Comparison of ENCODE assay signal across 8 mouse cellular contexts in the genomic region with DNA sequence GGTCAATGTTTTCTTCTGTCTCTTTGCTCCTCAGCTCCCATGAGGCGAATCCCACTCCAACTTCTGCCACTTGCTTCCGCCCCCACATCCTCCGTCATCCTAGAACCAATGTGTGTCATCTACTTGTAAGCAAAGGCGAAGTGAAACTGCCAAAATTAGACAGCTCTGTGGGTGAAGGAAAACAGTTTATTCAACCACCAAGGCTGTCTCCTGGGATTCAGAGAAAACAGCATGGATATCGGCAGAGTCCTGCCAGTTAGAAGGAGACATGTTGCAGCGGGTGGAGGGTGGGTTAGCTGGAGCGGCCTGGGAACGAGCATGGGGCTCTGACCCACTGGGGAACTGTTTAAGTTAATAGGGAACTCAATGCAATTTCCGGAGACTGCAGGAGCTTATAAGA. TPM values are rescaled to one million over a fixed set of nuclear protein-coding genes. Genes with fewer than 3 reads are reported as not detected.
DNase-seq lines count a peak whose midpoint lies in the region; ATAC-seq and TF ChIP-seq lines count a peak whose summit lies in the region.

No protein-coding gene starts in this region.

- no peak overlapping the region for H3K9ac ChIP-seq in lung, postnatal 0 days (replicated peaks; ENCODE audit: low read depth)
- H3K9ac ChIP-seq in forebrain, postnatal 0 days: no peak overlapping the region
- no peak overlapping the region for H3K9ac ChIP-seq in forebrain, embryonic 13.5 days
- H3K9ac ChIP-seq in hindbrain, embryonic 13.5 days: no peak overlapping the region

- no peaks in the 10 kb centered on the region for H3K4me1 ChIP-seq in lung, postnatal 0 days (ENCODE audit: insufficient read depth, low read depth, low read length)
- no peaks in the 10 kb centered on the region for H3K4me1 ChIP-seq in forebrain, postnatal 0 days (ENCODE audit: insufficient read depth)
- H3K4me1 ChIP-seq in forebrain, embryonic 13.5 days: no peaks in the 10 kb centered on the region
- H3K4me1 ChIP-seq in hindbrain, embryonic 13.5 days (replicated peaks): peaks cover 3% of the 10 kb centered on the region; the same call in 1 of the 2 replicates

- H3K36me3 ChIP-seq in C2C12 (ENCODE audit: control insufficient read depth, insufficient read depth): no peaks in the 10 kb centered on the region
- no peaks in the 10 kb centered on the region for H3K36me3 ChIP-seq in lung, postnatal 0 days (ENCODE audit: insufficient read depth, low read length)
- H3K36me3 ChIP-seq in forebrain, postnatal 0 days (ENCODE audit: insufficient read depth): no peaks in the 10 kb centered on the region
- no peaks in the 10 kb centered on the region for H3K36me3 ChIP-seq in forebrain, embryonic 13.5 days (ENCODE audit: poor library complexity, severe bottlenecking)
- H3K36me3 ChIP-seq in hindbrain, embryonic 13.5 days: no peaks in the 10 kb centered on the region

- no peaks in the 10 kb centered on the region for H3K79me2 ChIP-seq in C2C12 (ENCODE audit: control insufficient read depth, insufficient read depth)

- no peak overlapping the region for H3K4me3 ChIP-seq in C2C12 (ENCODE audit: insufficient read depth, poor library complexity, severe bottlenecking)
- H3K4me3 ChIP-seq in lung, postnatal 0 days (ENCODE audit: low read depth, low read length): no peak overlapping the region
- no peak overlapping the region for H3K4me3 ChIP-seq in forebrain, postnatal 0 days (ENCODE audit: low read depth, low read length)
- H3K4me3 ChIP-seq in forebrain, embryonic 13.5 days: no peak overlapping the region
- H3K4me3 ChIP-seq in hindbrain, embryonic 13.5 days: no peak overlapping the region

- no peaks in the 10 kb centered on the region for H3K79me3 ChIP-seq in C2C12 (ENCODE audit: low read depth)

- ATAC-seq in lung, postnatal 0 days: peak; percentile 36
- no peak for ATAC-seq in forebrain, postnatal 0 days
- no peak for ATAC-seq in forebrain, embryonic 13.5 days
- no peak for ATAC-seq in hindbrain, embryonic 13.5 days (ENCODE audit: low FRiP score)

- H3ac ChIP-seq in C2C12 (ENCODE audit: control insufficient read depth, insufficient read length, low read depth): peak overlapping the region; percentile 4

- 64% methylated on average over 9 of the region's 9 CpGs for WGBS in lung, postnatal 0 days
- WGBS in forebrain, postnatal 0 days: 90% methylated on average over 9 of the region's 9 CpGs
- 90% methylated on average over 9 of the region's 9 CpGs for WGBS in forebrain, embryonic 13.5 days
- WGBS in hindbrain, embryonic 13.5 days: 78% methylated on average over 9 of the region's 9 CpGs

- intact Hi-C loops in heart, postnatal 14 days (cut with DNase I): loop anchor here (2.0 to 5.0 kb wide), 3 partner anchors 47 to 195 kb away; partner anchors contain the start of gene Irf2

- no peak for TF ChIP-seq EP300 in lung, postnatal 0 days (IDR thresholded peaks at IDR 0.05)

- TF ChIP-seq CTCF in C2C12 (IDR thresholded peaks at IDR 0.05; ENCODE audit: control insufficient read depth, insufficient read depth, insufficient read length): no peak
- no peak for TF ChIP-seq CTCF in lung, postnatal 0 days (IDR thresholded peaks at IDR 0.05)
- TF ChIP-seq CTCF in forebrain, postnatal 0 days (IDR thresholded peaks at IDR 0.05; ENCODE audit: low read depth): no peak

- peak; percentile 74 to 78 for DNase-seq in B cell, adult 2 months
- peak; percentile 41 to 44 for DNase-seq in heart, postnatal 14 days
- peak; percentile 53 for DNase-seq in lung, postnatal 0 days (ENCODE audit: low spot score)
- DNase-seq in forebrain, postnatal 0 days: no peak
- DNase-seq in thymus, postnatal 36 days: no peak

- H3K9me3 ChIP-seq in lung, postnatal 0 days (ENCODE audit: low read length): no peaks in the 10 kb centered on the region
- no peaks in the 10 kb centered on the region for H3K9me3 ChIP-seq in forebrain, postnatal 0 days (ENCODE audit: low read length)
- H3K9me3 ChIP-seq in forebrain, embryonic 13.5 days (replicated peaks): no peaks in the 10 kb centered on the region
- H3K9me3 ChIP-seq in hindbrain, embryonic 13.5 days: no peaks in the 10 kb centered on the region

- no peaks in the 10 kb centered on the region for H3K27me3 ChIP-seq in C2C12 (ENCODE audit: control insufficient read depth, insufficient read depth, insufficient read length)
- no peaks in the 10 kb centered on the region for H3K27me3 ChIP-seq in lung, postnatal 0 days (replicated peaks; ENCODE audit: insufficient read depth, low read length)
- no peaks in the 10 kb centered on the region for H3K27me3 ChIP-seq in forebrain, postnatal 0 days (ENCODE audit: insufficient read depth, low read length)
- H3K27me3 ChIP-seq in forebrain, embryonic 13.5 days: no peaks in the 10 kb centered on the region
- no peaks in the 10 kb centered on the region for H3K27me3 ChIP-seq in hindbrain, embryonic 13.5 days

- H3K4me2 ChIP-seq in lung, postnatal 0 days (replicated peaks; ENCODE audit: low read depth, low read length): no peak overlapping the region
- H3K4me2 ChIP-seq in forebrain, postnatal 0 days (ENCODE audit: low read depth): no peak overlapping the region
- no peak overlapping the region for H3K4me2 ChIP-seq in forebrain, embryonic 13.5 days
- H3K4me2 ChIP-seq in hindbrain, embryonic 13.5 days: no peak overlapping the region

- H3K27ac ChIP-seq in lung, postnatal 0 days (ENCODE audit: low read length): peak overlapping the region; percentile 26; the same call in 1 of the 2 replicates
- H3K27ac ChIP-seq in forebrain, postnatal 0 days (ENCODE audit: low read depth, low read length): no peak overlapping the region
- no peak overlapping the region for H3K27ac ChIP-seq in forebrain, embryonic 13.5 days
- H3K27ac ChIP-seq in hindbrain, embryonic 13.5 days: no peak overlapping the region

TF ChIP-seq in C2C12, 6 proteins besides CTCF, POLR2A, EP300 and RAD21:
- no peak for TF ChIP-seq CEBPB (IDR thresholded peaks at IDR 0.05; ENCODE audit: low read depth)
- no peak for TF ChIP-seq MYOG (IDR thresholded peaks at IDR 0.05; ENCODE audit: control insufficient read depth, extremely low read depth, insufficient read length)

RNA-seq across cellular contexts. Expression of gene Enpp6, which starts 52.4 kb away (rescaled TPM):
- not detected for polyA plus RNA-seq in C2C12 (2012; fragmentation: generic; extraction: Trizol)
- total RNA-seq in heart, postnatal 14 days (2021): 1 to 10 TPM; 5.2 to 5.5 TPM
- 0.49 and 0.86 TPM in 2 replicates for polyA plus RNA-seq in lung, postnatal 0 days (2015; fragmentation: Nextera tagmentation; extraction: Ambion mirVana)
- total RNA-seq in forebrain, postnatal 0 days (2014; rRNA removed): 0.43 and 1.3 TPM in 2 replicates
- 0.38 and 0.43 TPM in 2 replicates for polyA plus RNA-seq in forebrain, postnatal 0 days (2015; fragmentation: Nextera tagmentation; extraction: Ambion mirVana)
- polyA plus RNA-seq in forebrain, embryonic 13.5 days (2015; fragmentation: Nextera tagmentation; extraction: Ambion mirVana): 0.13 and 0.31 TPM in 2 replicates
- 0.18 and 0.34 TPM in 2 replicates for polyA plus RNA-seq in hindbrain, embryonic 13.5 days (2015; fragmentation: Nextera tagmentation; extraction: Ambion mirVana)

Comparison
In these comparisons a context has a peak if more than half of its experiments do, and no peak if none do; other contexts are left out.
1. DNase-seq: peak in B cell, adult 2 months (2 of 2), heart, postnatal 14 days (2 of 2) and lung, postnatal 0 days (single experiment); none in forebrain, postnatal 0 days (single experiment) and thymus, postnatal 36 days (0 of 2).